Comparison of ENCODE assay signal across 16 mouse cellular contexts in genomic region chr11:22885350-22885749, GRCm38 (mm10). TPM values are rescaled to one million over a fixed set of nuclear protein-coding genes. Genes with fewer than 3 reads are reported as not detected.
A peak's percentile ranks its signal among the peaks of the same experiment; 100 is the strongest.
DNase-seq lines count a peak whose midpoint lies in the region; TF ChIP-seq lines count a peak whose summit lies in the region.
"Had no signal": no experiment of that assay in that cellular context is flagged by ENCODE, and none has a peak within 500 bp of the region (broad histone marks: within the 10 kb centered on the region; RNA-seq: fewer than 3 reads in every experiment).

No protein-coding gene starts in this region.

- no peak for TF ChIP-seq CTCF in MEL (IDR thresholded peaks at IDR 0.05 in 2 of 3, conservative IDR thresholded peaks at IDR 0.05 in 1 of 3; ENCODE audit: control insufficient read depth in 1 of 3, insufficient read depth in 1 of 3, low read depth in 2 of 3, low read length in 3 of 3, poor library complexity in 1 of 3, severe bottlenecking in 1 of 3)
- TF ChIP-seq CTCF in lung, adult 2 months (IDR thresholded peaks at IDR 0.05; ENCODE audit: insufficient read depth, low read length) = no peak

- DNase-seq in MEL (ENCODE audit: low read depth, low spot score) = peak; percentile 56
- DNase-seq in lung, adult 2 months = no peak
- DNase-seq: adrenal gland, adult 2 months; adrenal gland, adult 8-10 months; adrenal gland, postnatal 10 days; adrenal gland, postnatal 14 days; adrenal gland, postnatal 25 days; adrenal gland, postnatal 36 days; B cell, adult 2 months; cerebellum, adult 11 months; cerebellum, adult 11-12 months; cerebellum, adult 18-20 months; cerebellum, adult 2 months; cerebellum, adult 8-10 months had no signal

- TF ChIP-seq RAD21 in MEL (IDR thresholded peaks at IDR 0.05; ENCODE audit: low read depth, low read length) = no peak

- no peak overlapping the region for H3K9ac ChIP-seq in MEL (ENCODE audit: control insufficient read depth, low read depth, low read length, poor library complexity, severe bottlenecking)

- H3K4me1 ChIP-seq in MEL (ENCODE audit: control insufficient read depth in 1 of 2, insufficient read depth in 2 of 2, low read length in 2 of 2) = peaks cover 4 to 5% of the 10 kb centered on the region in 2 experiments; a peak in 3 of 4 replicates
- H3K4me1 ChIP-seq in lung, adult 2 months (ENCODE audit: control insufficient read depth, insufficient read depth, low read length) = no peaks in the 10 kb centered on the region

- H3K27me3 ChIP-seq in MEL (ENCODE audit: control insufficient read depth in 1 of 2, insufficient read depth in 2 of 2, low read length in 2 of 2) = no peaks in the 10 kb centered on the region
- H3K27me3 ChIP-seq: Patski had no signal

- WGBS in lung, adult 2 months = 100% methylated on average over 1 of the region's 1 CpGs

- no peaks in the 10 kb centered on the region for H3K79me2 ChIP-seq in MEL (ENCODE audit: control insufficient read depth, insufficient read depth, low read length, poor library complexity)

- no peak for TF ChIP-seq POLR2A in MEL (IDR thresholded peaks at IDR 0.05; ENCODE audit: control insufficient read depth in 1 of 2, insufficient read depth in 1 of 2, low read depth in 1 of 2, low read length in 2 of 2, poor library complexity in 1 of 2)
- no peak for TF ChIP-seq POLR2A in lung, adult 2 months (IDR thresholded peaks at IDR 0.05; ENCODE audit: borderline replicate concordance, extremely low read depth, low read depth, low read length)

- peaks cover 0 to 5% of the 10 kb centered on the region in 2 experiments; a peak in 1 of 4 replicates for H3K36me3 ChIP-seq in MEL (ENCODE audit: control insufficient read depth in 1 of 2, insufficient read depth in 2 of 2, low read length in 2 of 2)
- H3K36me3 ChIP-seq: G1E had no signal

- no peak overlapping the region for H3K27ac ChIP-seq in MEL (ENCODE audit: control insufficient read depth, low read depth, low read length)

- H3K9me3 ChIP-seq in MEL (replicated peaks; ENCODE audit: insufficient read depth, low read length) = no peaks in the 10 kb centered on the region
- H3K9me3 ChIP-seq: G1E had no signal

- TF ChIP-seq EP300 in MEL (IDR thresholded peaks at IDR 0.05; ENCODE audit: low read depth in 1 of 2, low read length in 2 of 2) = peak; percentile 43 to 64; a peak in 3 of 4 replicates

- H3K4me3 ChIP-seq in MEL (ENCODE audit: control insufficient read depth in 1 of 2, insufficient read depth in 1 of 2, low read depth in 2 of 2, low read length in 2 of 2) = no peak overlapping the region
- no peak overlapping the region for H3K4me3 ChIP-seq in lung, adult 2 months (replicated peaks; ENCODE audit: extremely low read depth, low read depth, low read length)

TF ChIP-seq in MEL, 35 proteins besides CTCF, POLR2A, EP300 and RAD21:
- TF ChIP-seq MAX (IDR thresholded peaks at IDR 0.05; ENCODE audit: low read length) = no peak
- TF ChIP-seq ZNF384 (IDR thresholded peaks at IDR 0.05; ENCODE audit: low read depth, low read length) = no peak
- no peak for TF ChIP-seq MXI1 (IDR thresholded peaks at IDR 0.05; ENCODE audit: low read depth, low read length)
- TF ChIP-seq RCOR1 (IDR thresholded peaks at IDR 0.05; ENCODE audit: low read depth, low read length) = peak; percentile 59
- TF ChIP-seq KAT2A (conservative IDR thresholded peaks at IDR 0.05; ENCODE audit: low read depth, low read length) = no peak
- no peak for TF ChIP-seq MEF2A (IDR thresholded peaks at IDR 0.05; ENCODE audit: extremely low read depth, insufficient replicate concordance, low read depth, low read length, poor library complexity, severe bottlenecking)
- TF ChIP-seq BHLHE40 (IDR thresholded peaks at IDR 0.05; ENCODE audit: borderline replicate concordance, low read depth, low read length) = peak; percentile 81
- no peak for TF ChIP-seq SMC3 (IDR thresholded peaks at IDR 0.05; ENCODE audit: low read depth, low read length)
- TF ChIP-seq POLR2AphosphoS2 (IDR thresholded peaks at IDR 0.05; ENCODE audit: low read length) = no peak
- peak; percentile 16; the same call in 1 of the 2 replicates for TF ChIP-seq ZC3H11A (IDR thresholded peaks at IDR 0.05; ENCODE audit: low read depth, low read length)
- TF ChIP-seq JUND (IDR thresholded peaks at IDR 0.05; ENCODE audit: low read depth, low read length) = no peak
- 0 out of 2 replicates have a peak, but pooled peaks have one; percentile 33 for TF ChIP-seq TCF12 (IDR thresholded peaks at IDR 0.05; ENCODE audit: low read depth, low read length)
- no peak for TF ChIP-seq ELF1 (IDR thresholded peaks at IDR 0.05; ENCODE audit: low read depth, low read length)
- no peak for TF ChIP-seq CHD1 (IDR thresholded peaks at IDR 0.05; ENCODE audit: low read depth, low read length)
- 0 out of 2 replicates have a peak, but pooled peaks have one; percentile 37 for TF ChIP-seq SIN3A (IDR thresholded peaks at IDR 0.05; ENCODE audit: low read length)
- no peak for TF ChIP-seq USF1 (IDR thresholded peaks at IDR 0.05; ENCODE audit: low read depth, low read length)
- no peak for TF ChIP-seq GABPA (IDR thresholded peaks at IDR 0.05; ENCODE audit: low read depth, low read length)
- TF ChIP-seq ETS1 (IDR thresholded peaks at IDR 0.05; ENCODE audit: low read depth, low read length) = peak; percentile 39; the same call in 1 of the 2 replicates
- TF ChIP-seq E2F4 (IDR thresholded peaks at IDR 0.05; ENCODE audit: borderline replicate concordance, low read depth, low read length) = no peak
- TF ChIP-seq UBTF (IDR thresholded peaks at IDR 0.05; ENCODE audit: borderline replicate concordance, insufficient read depth, low read depth, low read length) = no peak
- TF ChIP-seq POLR2AphosphoS5 (IDR thresholded peaks at IDR 0.05; ENCODE audit: borderline replicate concordance, low read depth, low read length) = no peak
- TF ChIP-seq MYB (IDR thresholded peaks at IDR 0.05; ENCODE audit: low read depth, low read length) = no peak
- TF ChIP-seq HCFC1 (IDR thresholded peaks at IDR 0.05; ENCODE audit: low read depth, low read length) = no peak
- TF ChIP-seq MAFK (IDR thresholded peaks at IDR 0.05; ENCODE audit: borderline replicate concordance, low read depth, low read length) = no peak; the same call in 1 of the 2 replicates
- TF ChIP-seq MYC (IDR thresholded peaks at IDR 0.05; ENCODE audit: low read depth, low read length) = no peak
- no peak for TF ChIP-seq TAL1 (IDR thresholded peaks at IDR 0.05; ENCODE audit: low read length)
- no peak for TF ChIP-seq ZKSCAN1 (IDR thresholded peaks at IDR 0.05; ENCODE audit: low read depth, low read length)
- TF ChIP-seq ZMIZ1 (IDR thresholded peaks at IDR 0.05; ENCODE audit: low read depth, low read length) = no peak
- no peak for TF ChIP-seq MAZ (IDR thresholded peaks at IDR 0.05; ENCODE audit: low read depth, low read length)
- no peak for TF ChIP-seq NELFE (IDR thresholded peaks at IDR 0.05; ENCODE audit: low read depth, low read length)
- peak; percentile 75 for TF ChIP-seq GATA1 (IDR thresholded peaks at IDR 0.05; ENCODE audit: low read depth, low read length)
- TF ChIP-seq USF2 (IDR thresholded peaks at IDR 0.05; ENCODE audit: borderline replicate concordance in 1 of 2, insufficient read depth in 1 of 2, low read depth in 1 of 2, low read length in 2 of 2) = no peak
- TF ChIP-seq NRF1 (IDR thresholded peaks at IDR 0.05; ENCODE audit: insufficient read depth, low read depth, low read length, poor library complexity, severe bottlenecking) = no peak
- TF ChIP-seq CHD2 (IDR thresholded peaks at IDR 0.05; ENCODE audit: low read length) = no peak
- TF ChIP-seq TBP (IDR thresholded peaks at IDR 0.05; ENCODE audit: low read depth, low read length) = no peak

RNA-seq across cellular contexts. Expression of gene B3gnt2, which starts 24.6 kb away (rescaled TPM):
- total RNA-seq in MEL (2012; rRNA removed) = 36.7 and 36.8 TPM in 2 replicates
- 10 to 100 TPM in 1 of 2 experiments, not detected in 1; 66.4 TPM for polyA plus RNA-seq in MEL (2012; ENCODE audit: insufficient read depth in 1 of 2, insufficient read length in 2 of 2, low read depth in 1 of 2, low replicate concordance in 2 of 2, missing spikeins in 1 of 2)
- polyA plus RNA-seq in lung, adult 2 months (2012; rRNA removed) = 16.7 and 18.6 TPM in 2 replicates
